Mouse (Mus musculus) liver, postnatal 0 days (tissue): Measurements from ENCODE around the gene Pip4k2a.

Source experiments
- CTCF ChIP-seq: sonication (generic); IDR thresholded peaks from 2 replicates; pipeline ENCODE4 v1.5.1; 2016; ENCODE audit warnings: antibody characterized with exemption, low read depth
- EP300 ChIP-seq: IDR thresholded peaks from 2 replicates; pipeline ENCODE4 v1.6.1; 2016; ENCODE audit warnings: antibody characterized with exemption, low read depth, mild to moderate bottlenecking

- peak; percentile 49 for TF ChIP-seq CTCF
- no peak for TF ChIP-seq EP300
Observed at GRCm38 (mm10) chr2:18819520-18819919, 178.4 kb downstream of the Pip4k2a start.
